Mouse (Mus musculus): ENCODE measurements around the gene Sprr3. TPM values are rescaled to one million over a fixed set of nuclear protein-coding genes. Genes with fewer than 3 reads are reported as not detected.
"Not testable (repeated sequence)": the region's sequence is repeated elsewhere in the genome, so short reads cannot be mapped to it uniquely, and the experiment has no call there.

The Sprr3 gene
- not detected in 2 replicates for polyA plus RNA-seq (2014; fragmentation: Nextera tagmentation; extraction: Ambion mirVana)

- Histone ChIP-seq H3K4me2 (ENCODE audit: low read length) (no peak within 1 kb of the TSS), H3K27me3 (replicated peaks; ENCODE audit: control insufficient read depth, insufficient read depth, low read length) (no peaks in the 10 kb centered on the region), H3K9me3 (replicated peaks; ENCODE audit: control insufficient read depth, low read length) (no peaks in the 10 kb centered on the region), H3K4me1 (ENCODE audit: control insufficient read depth, insufficient read depth, low read length) (no peaks in the 10 kb centered on the region), H3K36me3 (ENCODE audit: control insufficient read depth, insufficient read depth, low read length) (no peaks in the 10 kb centered on the region), H3K9ac (ENCODE audit: low read length) (no peak within 1 kb of the TSS), H3K27ac (ENCODE audit: low read depth, low read length) (no peak within 1 kb of the TSS), H3K4me3 (ENCODE audit: low read depth, low read length) (no peak within 1 kb of the TSS)
- DNase-seq (ENCODE audit: low spot score) (no peak), ATAC-seq (no peak)
- WGBS, result 81% methylated on average over 2 of the region's 2 CpGs
Observed at GRCm38 (mm10) chr3:92458620-92459019, at the start of gene Sprr3. Gene Sprr3 (minus strand): TSS chr3:92458720.

GRCm38 (mm10) chr3:92508185-92508584 lies 49.7 kb upstream of the Sprr3 start:
- ATAC-seq (no peak), DNase-seq (ENCODE audit: low spot score) (no peak)
- no peaks in the 10 kb centered on the region for H3K4me1 ChIP-seq (ENCODE audit: control insufficient read depth, insufficient read depth, low read length)
- 88% methylated on average over 1 of the region's 1 CpGs for WGBS
- no peaks in the 10 kb centered on the region for H3K36me3 ChIP-seq (ENCODE audit: control insufficient read depth, insufficient read depth, low read length)
- H3K4me3 ChIP-seq (ENCODE audit: low read depth, low read length), result no peak overlapping the region
- no peak overlapping the region for H3K9ac ChIP-seq (ENCODE audit: low read length)
- H3K9me3 ChIP-seq (replicated peaks; ENCODE audit: control insufficient read depth, low read length), result no peaks in the 10 kb centered on the region
- H3K27me3 ChIP-seq (replicated peaks; ENCODE audit: control insufficient read depth, insufficient read depth, low read length), result no peaks in the 10 kb centered on the region
- H3K4me2 ChIP-seq (ENCODE audit: low read length), result no peak overlapping the region
- H3K27ac ChIP-seq (ENCODE audit: low read depth, low read length), result no peak overlapping the region

GRCm38 (mm10) chr3:92503528-92503927 lies 45.0 kb upstream of the Sprr3 start:
- Histone ChIP-seq H3K4me1 (ENCODE audit: control insufficient read depth, insufficient read depth, low read length) (no peaks in the 10 kb centered on the region), H3K27ac (ENCODE audit: low read depth, low read length) (no peak overlapping the region), H3K4me3 (ENCODE audit: low read depth, low read length) (no peak overlapping the region), H3K36me3 (ENCODE audit: control insufficient read depth, insufficient read depth, low read length) (no peaks in the 10 kb centered on the region), H3K27me3 (replicated peaks; ENCODE audit: control insufficient read depth, insufficient read depth, low read length) (no peaks in the 10 kb centered on the region), H3K4me2 (ENCODE audit: low read length) (no peak overlapping the region), H3K9me3 (replicated peaks; ENCODE audit: control insufficient read depth, low read length) (no peaks in the 10 kb centered on the region), H3K9ac (ENCODE audit: low read length) (no peak overlapping the region)
- DNase-seq (ENCODE audit: low spot score) (no peak), ATAC-seq (no peak)

GRCm38 (mm10) chr3:92500393-92500792 lies 41.9 kb upstream of the Sprr3 start, which contains the start of gene Sprr4:
Gene Sprr4 (minus strand): TSS chr3:92500493.
- Histone ChIP-seq H3K9ac (ENCODE audit: low read length) (no peak within 1 kb of the TSS), H3K27ac (ENCODE audit: low read depth, low read length) (no peak within 1 kb of the TSS), H3K4me1 (ENCODE audit: control insufficient read depth, insufficient read depth, low read length) (no peaks in the 10 kb centered on the region), H3K36me3 (ENCODE audit: control insufficient read depth, insufficient read depth, low read length) (no peaks in the 10 kb centered on the region), H3K4me2 (ENCODE audit: low read length) (no peak within 1 kb of the TSS), H3K27me3 (replicated peaks; ENCODE audit: control insufficient read depth, insufficient read depth, low read length) (no peaks in the 10 kb centered on the region), H3K9me3 (replicated peaks; ENCODE audit: control insufficient read depth, low read length) (no peaks in the 10 kb centered on the region), H3K4me3 (ENCODE audit: low read depth, low read length) (no peak within 1 kb of the TSS)
- ATAC-seq (no peak), DNase-seq (ENCODE audit: low spot score) (no peak)
- WGBS, result 90% methylated on average over 1 of the region's 1 CpGs

- not testable (repeated sequence) for H3K9ac ChIP-seq (ENCODE audit: low read length); H3K9me3 ChIP-seq (replicated peaks; ENCODE audit: control insufficient read depth, low read length); H3K27me3 ChIP-seq (replicated peaks; ENCODE audit: control insufficient read depth, insufficient read depth, low read length); H3K36me3 ChIP-seq (ENCODE audit: control insufficient read depth, insufficient read depth, low read length); H3K4me1 ChIP-seq (ENCODE audit: control insufficient read depth, insufficient read depth, low read length); H3K4me3 ChIP-seq (ENCODE audit: low read depth, low read length); H3K4me2 ChIP-seq (ENCODE audit: low read length); H3K27ac ChIP-seq (ENCODE audit: low read depth, low read length); DNase-seq (ENCODE audit: low spot score); ATAC-seq
Observed at GRCm38 (mm10) chr3:92490262-92490661, 31.7 kb upstream of the Sprr3 start.

- no peaks in the 10 kb centered on the region for H3K9me3 ChIP-seq (replicated peaks; ENCODE audit: control insufficient read depth, low read length)
- DNase-seq (ENCODE audit: low spot score) (no peak), ATAC-seq (no peak)
- no peaks in the 10 kb centered on the region for H3K36me3 ChIP-seq (ENCODE audit: control insufficient read depth, insufficient read depth, low read length)
- H3K4me1 ChIP-seq (ENCODE audit: control insufficient read depth, insufficient read depth, low read length), result no peaks in the 10 kb centered on the region
- 79% methylated on average over 1 of the region's 1 CpGs for WGBS
- no peak overlapping the region for H3K9ac ChIP-seq (ENCODE audit: low read length)
- H3K27me3 ChIP-seq (replicated peaks; ENCODE audit: control insufficient read depth, insufficient read depth, low read length), result no peaks in the 10 kb centered on the region
- H3K27ac ChIP-seq (ENCODE audit: low read depth, low read length), result no peak overlapping the region
- no peak overlapping the region for H3K4me2 ChIP-seq (ENCODE audit: low read length)
- H3K4me3 ChIP-seq (ENCODE audit: low read depth, low read length), result no peak overlapping the region
Observed at GRCm38 (mm10) chr3:92486307-92486706, 27.8 kb upstream of the Sprr3 start.

GRCm38 (mm10) chr3:92485863-92486262 lies 27.3 kb upstream of the Sprr3 start, which contains the start of gene Sprr1a:
Gene Sprr1a (minus strand): TSS chr3:92485895.
- ATAC-seq (no peak), DNase-seq (ENCODE audit: low spot score) (no peak)
- Histone ChIP-seq H3K36me3 (ENCODE audit: control insufficient read depth, insufficient read depth, low read length) (no peaks in the 10 kb centered on the region), H3K4me2 (ENCODE audit: low read length) (no peak within 1 kb of the TSS), H3K9ac (ENCODE audit: low read length) (no peak within 1 kb of the TSS), H3K4me1 (ENCODE audit: control insufficient read depth, insufficient read depth, low read length) (no peaks in the 10 kb centered on the region), H3K9me3 (replicated peaks; ENCODE audit: control insufficient read depth, low read length) (no peaks in the 10 kb centered on the region), H3K4me3 (ENCODE audit: low read depth, low read length) (no peak within 1 kb of the TSS), H3K27ac (ENCODE audit: low read depth, low read length) (no peak within 1 kb of the TSS), H3K27me3 (replicated peaks; ENCODE audit: control insufficient read depth, insufficient read depth, low read length) (no peaks in the 10 kb centered on the region)

GRCm38 (mm10) chr3:92481249-92481648 lies 22.7 kb upstream of the Sprr3 start:
- H3K4me1 ChIP-seq (ENCODE audit: control insufficient read depth, insufficient read depth, low read length); H3K4me3 ChIP-seq (ENCODE audit: low read depth, low read length); H3K9me3 ChIP-seq (replicated peaks; ENCODE audit: control insufficient read depth, low read length); ATAC-seq; H3K27ac ChIP-seq (ENCODE audit: low read depth, low read length); DNase-seq (ENCODE audit: low spot score); H3K36me3 ChIP-seq (ENCODE audit: control insufficient read depth, insufficient read depth, low read length); H3K27me3 ChIP-seq (replicated peaks; ENCODE audit: control insufficient read depth, insufficient read depth, low read length); H3K4me2 ChIP-seq (ENCODE audit: low read length); H3K9ac ChIP-seq (ENCODE audit: low read length): not testable (repeated sequence)

GRCm38 (mm10) chr3:92470111-92470510 lies 11.6 kb upstream of the Sprr3 start:
- no peaks in the 10 kb centered on the region for H3K9me3 ChIP-seq (replicated peaks; ENCODE audit: control insufficient read depth, low read length)
- H3K4me2 ChIP-seq (ENCODE audit: low read length), result no peak overlapping the region
- no peak overlapping the region for H3K27ac ChIP-seq (ENCODE audit: low read depth, low read length)
- H3K4me3 ChIP-seq (ENCODE audit: low read depth, low read length), result no peak overlapping the region
- no peaks in the 10 kb centered on the region for H3K4me1 ChIP-seq (ENCODE audit: control insufficient read depth, insufficient read depth, low read length)
- 92% methylated on average over 2 of the region's 2 CpGs for WGBS
- H3K9ac ChIP-seq (ENCODE audit: low read length), result no peak overlapping the region
- H3K27me3 ChIP-seq (replicated peaks; ENCODE audit: control insufficient read depth, insufficient read depth, low read length), result no peaks in the 10 kb centered on the region
- ATAC-seq (no peak), DNase-seq (ENCODE audit: low spot score) (no peak)
- no peaks in the 10 kb centered on the region for H3K36me3 ChIP-seq (ENCODE audit: control insufficient read depth, insufficient read depth, low read length)

Measured in forebrain, embryonic 14.5 days (tissue).